Mouse (Mus musculus) lung, postnatal 0 days (tissue): Measurements from ENCODE around the gene Ces1f.

Source experiments
- CTCF ChIP-seq: IDR thresholded peaks from 2 replicates; pipeline ENCODE4 v1.5.1; 2016; ENCODE audit warnings: antibody characterized with exemption, mild to moderate bottlenecking
- EP300 ChIP-seq: IDR thresholded peaks from 2 replicates; pipeline ENCODE4 v1.6.1; 2016; ENCODE audit warnings: antibody characterized with exemption, mild to moderate bottlenecking, control low read depth

DNA sequence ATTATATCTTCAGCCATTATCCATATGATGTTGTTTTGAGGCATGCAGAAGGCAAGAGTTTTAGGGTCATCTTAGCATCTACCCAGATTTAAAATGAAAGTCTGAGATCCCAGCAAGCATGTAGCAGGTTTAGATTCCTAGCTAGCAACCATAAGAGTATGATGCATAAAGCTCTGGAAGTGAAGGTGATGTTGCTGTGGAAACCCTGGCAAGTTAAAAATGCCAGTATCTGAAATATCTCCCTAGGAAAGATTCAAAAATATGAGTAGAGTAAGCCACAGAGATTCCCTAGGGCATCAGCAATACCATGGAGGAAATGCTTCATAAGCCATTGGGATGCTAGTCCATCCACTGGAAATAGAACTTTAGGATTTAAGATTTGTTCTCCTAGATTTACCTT, 39.7 kb downstream of the Ces1f start:
- no peak for TF ChIP-seq CTCF
- no peak for TF ChIP-seq EP300
